Mouse (Mus musculus) forebrain, embryonic 15.5 days (tissue): Measurements from ENCODE around the gene Uap1. TPM values are rescaled to one million over a fixed set of nuclear protein-coding genes. Genes with fewer than 3 reads are reported as not detected.
A peak's percentile ranks its signal among the peaks of the same experiment; 100 is the strongest.
"Not testable (repeated sequence)": the region's sequence is repeated elsewhere in the genome, so short reads cannot be mapped to it uniquely, and the experiment has no call there.

Experiments used
- ATAC-seq: fragments of 200-750 bp; cut with Nextera tagmentation; replicated peaks from 2 replicates; pipeline ENCODE4 v1.8.0; 2017; ENCODE audit warnings: mild to moderate bottlenecking, moderate TSS enrichment, moderate library complexity
- H3K27ac ChIP-seq: fragments of 300-500 bp; sonication (generic); replicated peaks from 2 replicates; pipeline ENCODE4 v1.5.1; 2015; ENCODE audit warnings: mild to moderate bottlenecking, inconsistent platforms
- H3K27me3 ChIP-seq: fragments of 300-500 bp; sonication (generic); 2 replicates; pipeline ENCODE4 v1.6.1; 2015; ENCODE audit warnings: inconsistent platforms
- H3K36me3 ChIP-seq: fragments of 300-500 bp; sonication (generic); 2 replicates; pipeline ENCODE4 v1.6.1; 2015; ENCODE audit warnings: mild to moderate bottlenecking, inconsistent platforms
- H3K4me1 ChIP-seq: fragments of 300-500 bp; sonication (generic); 2 replicates; pipeline ENCODE4 v1.6.1; 2015; ENCODE audit warnings: inconsistent platforms
- H3K4me2 ChIP-seq: fragments of 300-500 bp; sonication (generic); replicated peaks from 2 replicates; pipeline ENCODE4 v1.6.1; 2015; ENCODE audit warnings: mild to moderate bottlenecking, inconsistent platforms
- H3K4me3 ChIP-seq: fragments of 300-500 bp; sonication (generic); 2 replicates; pipeline ENCODE4 v1.5.1; 2015; ENCODE audit warnings: mild to moderate bottlenecking, inconsistent platforms
- H3K9ac ChIP-seq: fragments of 300-500 bp; sonication (generic); replicated peaks from 2 replicates; pipeline ENCODE4 v1.6.1; 2015; ENCODE audit warnings: mild to moderate bottlenecking, inconsistent platforms
- H3K9me3 ChIP-seq: fragments of 300-500 bp; sonication (generic); 2 replicates; pipeline ENCODE4 v1.6.1; 2016; ENCODE audit warnings: inconsistent platforms
- WGBS: fragments of 180-500 bp; shearing (Covaris S2); methylation state at CpG from one replicate; pipeline ENCODE4 v1.1.7; 2015; ENCODE audit warnings: mixed read lengths; 5-methylcytosine and 5-hydroxymethylcytosine counted together
- polyA plus RNA-seq: library from polyadenylated mRNA; unstranded; fragments of >200 nt; fragmentation: Nextera tagmentation; extraction: Ambion mirVana; gene quantifications from 2 replicates; pipeline ENCODE4 v1.2.1, GENCODE M21; 2015

Gene Uap1
- polyA plus RNA-seq, 1 experiment from 2014 or later = 58.7 TPM

GRCm38 (mm10) chr1:170109776-170110515 is 64.8 kb downstream of the Uap1 start:
- Histone ChIP-seq H3K4me2 (no peak overlapping the region; the same call in 1 of the 2 replicates), H3K4me3 (peak overlapping the region; percentile 9; the same call in 1 of the 2 replicates), H3K27ac (no peak overlapping the region), H3K9me3 (no peaks in the 10 kb centered on the region), H3K9ac (no peak overlapping the region), H3K27me3 (no peaks in the 10 kb centered on the region), H3K4me1 (peaks cover 9% of the 10 kb centered on the region; the same call in 1 of the 2 replicates), H3K36me3 (no peaks in the 10 kb centered on the region)
- ATAC-seq = 0 out of 2 replicates have a peak, but pooled peaks have one; percentile 26
- WGBS = 84% methylated on average over 19 of the region's 19 CpGs

- not testable (repeated sequence) for H3K4me3 ChIP-seq, H3K4me2 ChIP-seq, H3K4me1 ChIP-seq, ATAC-seq, H3K9me3 ChIP-seq, H3K36me3 ChIP-seq, H3K27me3 ChIP-seq, H3K27ac ChIP-seq, H3K9ac ChIP-seq
- 89% methylated on average over 6 of the region's 6 CpGs for WGBS
These were observed 71.9 kb downstream of the Uap1 start for GRCm38 (mm10) chr1:170102814-170103213.

Other genes starting within 250 kb of the Uap1 start
- 1.1 and 1.9 TPM in 2 replicates for gene Ccdc190, start 246.3 kb downstream of the Uap1 start, polyA plus RNA-seq
- 15.2 and 17.6 TPM in 2 replicates for gene Hsd17b7, start 205.7 kb downstream of the Uap1 start, polyA plus RNA-seq
- 8.1 and 8.5 TPM in 2 replicates for gene Ddr2, start 64.2 kb downstream of the Uap1 start, polyA plus RNA-seq
- 7.1 and 7.5 TPM in 2 replicates for gene Uhmk1, start 40.4 kb upstream of the Uap1 start, polyA plus RNA-seq
- gene Sh2d1b2, start 57.8 kb upstream of the Uap1 start, polyA plus RNA-seq = not detected in 2 replicates
- 0.09 TPM in 1 of 2 replicates, not detected in the other for gene Sh2d1b1, start 102.4 kb upstream of the Uap1 start, polyA plus RNA-seq
- gene Gm7694, start 131.4 kb upstream of the Uap1 start, polyA plus RNA-seq = 3.5 and 3.8 TPM in 2 replicates
- 1.2 and 2.6 TPM in 2 replicates for gene Spata46, start 133.8 kb upstream of the Uap1 start, polyA plus RNA-seq